Mouse (Mus musculus) duodenum, adult 2 months (tissue): Measurements from ENCODE around the gene Prdm2. TPM values are rescaled to one million over a fixed set of nuclear protein-coding genes. Genes with fewer than 3 reads are reported as not detected.

Source experiments
- polyA plus RNA-seq: library from polyadenylated mRNA; depleted of rRNA; stranded (reverse); fragments of >200 nt; gene quantifications from 2 replicates; pipeline ENCODE4 v1.2.3, GENCODE M21; 2012; ENCODE audit warnings: low replicate concordance; rRNA removed

The Prdm2 gene
- polyA plus RNA-seq, result 4.8 and 5.8 TPM in 2 replicates

DNA sequence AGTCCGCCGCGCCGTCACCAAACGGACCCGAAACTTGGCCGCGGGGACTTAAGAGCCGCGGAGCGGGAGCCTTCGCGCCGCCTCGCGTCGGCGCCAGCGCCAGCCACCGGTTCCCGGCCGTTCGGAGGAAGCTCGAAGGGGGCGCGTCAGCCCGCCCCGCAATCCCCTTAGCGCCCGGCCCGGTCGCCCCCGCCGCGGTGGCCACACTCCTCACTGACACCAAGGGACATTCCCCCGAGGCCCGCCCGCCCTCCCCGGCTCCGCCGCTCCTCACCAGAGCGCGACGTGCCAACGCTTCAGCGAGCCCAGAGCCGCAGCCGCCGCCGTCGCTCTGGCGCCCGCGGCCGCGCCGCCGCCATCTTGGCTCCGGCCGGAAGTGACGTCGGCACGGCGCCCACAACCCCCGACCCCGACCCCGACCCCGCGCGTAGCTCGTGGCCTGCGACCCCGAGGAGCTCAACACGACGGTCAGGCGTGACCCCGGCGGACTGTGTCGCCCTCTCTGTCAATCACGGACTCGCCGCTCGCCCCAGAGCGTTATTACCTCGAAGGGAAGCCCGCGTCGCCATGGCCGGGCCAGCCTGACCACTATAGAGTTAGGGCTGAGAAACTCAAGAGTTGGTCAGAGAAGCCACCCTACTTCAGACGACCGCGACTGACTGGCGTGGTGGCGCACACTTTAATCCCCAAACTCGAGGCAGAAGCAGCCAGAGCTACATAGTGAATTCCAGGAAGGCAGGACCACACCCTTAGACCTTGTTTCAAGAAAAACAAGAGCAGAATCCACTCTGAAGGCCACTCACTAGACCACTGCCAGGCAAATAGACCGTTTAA, at the start of gene Prdm2:
Gene Prdm2 (minus strand): TSS at position 655 of the 834 bp plus-strand sequence.

Other genes starting within 250 kb of the Prdm2 start
- gene Pdpn, start 86.6 kb upstream of the Prdm2 start, polyA plus RNA-seq, result 0.77 and 1.6 TPM in 2 replicates
- not detected in 2 replicates for gene Lrrc38, start 136.8 kb upstream of the Prdm2 start, polyA plus RNA-seq
- gene Pramel1, start 181.4 kb upstream of the Prdm2 start, polyA plus RNA-seq, result not detected in 2 replicates
- 2.2 and 3.1 TPM in 2 replicates for gene Pramef8, start 199.4 kb upstream of the Prdm2 start, polyA plus RNA-seq
- not detected in 2 replicates for gene Oog4, start 237.3 kb upstream of the Prdm2 start, polyA plus RNA-seq